Mouse (Mus musculus): ENCODE data around the gene Itgb3.

Gene Itgb3

DNA sequence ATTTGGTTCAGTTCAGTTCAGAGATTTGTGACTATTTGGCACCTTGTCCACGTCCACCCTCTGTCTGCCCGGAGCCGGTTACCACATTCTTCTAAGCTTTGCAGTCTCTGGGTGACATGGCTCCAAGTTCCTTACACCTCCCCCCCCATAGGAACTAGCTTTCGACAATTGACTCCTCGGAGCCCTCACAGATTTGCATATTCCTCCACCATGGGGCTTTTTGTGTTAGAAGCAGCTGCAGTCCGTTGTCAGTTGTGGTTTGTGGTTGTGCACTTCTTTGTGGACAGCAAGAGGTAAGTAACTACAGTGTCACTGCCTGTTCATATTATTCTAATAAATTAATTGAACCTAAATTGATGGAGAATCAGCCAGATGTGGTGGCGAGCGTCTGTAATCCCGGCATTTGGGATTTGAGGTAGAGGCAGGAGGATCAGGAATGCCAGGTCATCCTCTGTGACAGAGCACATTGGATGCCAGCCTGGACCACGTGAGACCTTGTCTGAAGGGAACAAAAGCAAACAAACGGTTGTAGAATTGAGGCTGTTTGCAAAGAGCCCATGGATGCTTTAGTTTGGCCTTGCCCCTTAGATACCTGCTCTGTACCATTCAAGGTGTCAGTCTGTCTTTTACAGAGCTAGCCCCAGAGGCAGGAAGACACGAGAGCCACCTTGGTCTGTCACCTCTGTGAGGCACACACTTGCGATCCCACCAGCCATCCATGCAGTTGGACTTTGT lies 25.0 kb upstream of the Itgb3 start:
- DNase-seq (ENCODE audit: low read depth): no peak

DNA sequence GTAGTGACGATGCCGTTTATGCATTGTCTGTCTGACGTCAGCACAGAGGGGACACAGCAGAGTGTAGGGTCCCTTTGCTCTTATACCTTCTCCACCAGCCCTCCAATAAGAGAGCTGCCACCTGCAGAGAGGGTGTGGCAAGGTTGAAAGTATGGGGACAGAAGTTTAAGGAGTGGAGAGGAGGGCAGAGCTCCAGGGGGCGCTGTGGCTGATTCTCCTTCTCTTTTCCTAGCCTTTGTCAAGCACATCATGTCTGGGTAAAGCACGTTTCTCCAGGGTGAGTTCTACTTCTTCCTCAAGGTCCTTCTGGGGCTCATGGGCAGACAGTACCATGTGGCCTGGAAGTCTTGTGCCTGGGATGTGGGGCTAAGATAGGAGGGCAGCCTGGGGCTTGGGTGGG lies 22.3 kb upstream of the Itgb3 start:
- DNase-seq (ENCODE audit: low read depth): no peak

DNA sequence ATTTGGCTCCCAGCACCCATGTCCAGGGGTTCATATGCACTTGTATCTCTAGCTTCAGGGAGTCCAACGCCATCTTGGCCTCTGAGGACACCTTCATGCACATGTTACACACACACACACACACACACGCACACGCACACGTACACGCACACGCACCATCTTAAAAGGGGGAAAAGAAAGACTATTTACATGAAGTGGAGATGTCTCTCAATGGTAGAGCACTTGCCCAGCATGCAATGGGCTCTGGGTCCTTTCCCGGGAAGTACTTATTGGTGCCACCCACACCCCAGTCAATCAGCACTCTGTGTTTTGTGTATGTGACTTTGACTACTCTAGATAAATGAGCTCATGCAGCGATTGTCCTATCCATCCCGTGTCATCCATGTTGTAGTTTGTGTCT lies 19.9 kb upstream of the Itgb3 start:
- DNase-seq (ENCODE audit: low read depth): no peak

DNA sequence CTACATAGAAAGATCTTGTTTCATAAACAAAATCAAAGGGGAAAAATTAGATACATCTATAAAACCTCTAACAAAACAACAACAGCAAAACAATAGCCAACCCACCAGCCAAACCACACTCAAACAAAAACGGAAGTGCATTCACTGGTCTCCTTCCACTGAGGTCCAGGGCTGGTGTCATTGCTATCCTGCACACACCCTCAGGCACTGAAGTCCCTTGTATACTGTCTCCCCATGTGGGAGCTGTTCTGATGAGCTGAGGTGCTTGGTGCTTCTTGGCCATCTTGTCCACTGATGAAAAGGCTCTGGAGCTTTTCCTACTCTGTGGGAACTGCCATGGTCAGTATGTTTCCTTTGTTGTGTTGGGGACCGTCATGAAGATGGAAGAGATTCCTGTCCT lies 19.3 kb upstream of the Itgb3 start:
- no peak for DNase-seq (ENCODE audit: low read depth)

DNA sequence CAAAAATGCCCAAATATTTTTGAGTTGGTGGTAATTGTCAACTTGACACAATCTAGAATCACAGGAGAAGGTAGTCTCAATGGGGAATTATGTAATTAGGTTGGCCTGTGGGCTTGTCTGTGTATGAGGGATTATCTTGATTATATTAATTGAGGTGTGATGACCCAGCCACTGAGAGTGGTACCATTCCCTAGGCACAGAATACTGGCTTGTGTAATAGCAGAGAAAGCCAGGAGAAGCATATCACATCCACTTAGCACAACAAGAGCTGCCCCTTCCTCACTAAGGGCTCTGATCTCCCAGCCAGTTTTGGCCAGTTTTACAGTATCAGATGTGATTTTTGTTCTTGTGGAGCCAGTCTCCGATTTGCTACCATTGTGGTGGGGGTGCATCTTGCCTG lies 18.2 kb upstream of the Itgb3 start:
- no peak for DNase-seq (ENCODE audit: low read depth)

DNA sequence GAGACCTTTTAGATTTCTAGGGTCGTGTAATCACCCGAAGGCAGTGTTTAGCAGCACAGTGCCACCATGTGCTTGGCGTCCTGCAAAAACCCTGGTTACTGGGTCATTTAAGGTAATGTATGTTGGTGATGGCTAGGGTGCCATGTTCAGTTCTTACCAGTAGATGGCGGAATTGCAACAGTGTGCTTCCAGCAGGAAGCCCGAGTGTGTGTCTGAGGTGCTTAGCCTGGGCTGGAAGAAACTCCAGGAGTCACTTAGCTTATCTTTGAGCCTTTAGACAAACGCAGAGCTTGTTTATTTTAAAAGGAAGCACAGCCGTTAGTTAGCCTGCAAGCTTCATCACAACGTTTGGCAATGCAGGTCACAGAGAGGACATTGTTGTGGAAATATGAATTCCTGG lies 17.7 kb upstream of the Itgb3 start:
- DNase-seq (ENCODE audit: low read depth): peak; percentile 94

DNA sequence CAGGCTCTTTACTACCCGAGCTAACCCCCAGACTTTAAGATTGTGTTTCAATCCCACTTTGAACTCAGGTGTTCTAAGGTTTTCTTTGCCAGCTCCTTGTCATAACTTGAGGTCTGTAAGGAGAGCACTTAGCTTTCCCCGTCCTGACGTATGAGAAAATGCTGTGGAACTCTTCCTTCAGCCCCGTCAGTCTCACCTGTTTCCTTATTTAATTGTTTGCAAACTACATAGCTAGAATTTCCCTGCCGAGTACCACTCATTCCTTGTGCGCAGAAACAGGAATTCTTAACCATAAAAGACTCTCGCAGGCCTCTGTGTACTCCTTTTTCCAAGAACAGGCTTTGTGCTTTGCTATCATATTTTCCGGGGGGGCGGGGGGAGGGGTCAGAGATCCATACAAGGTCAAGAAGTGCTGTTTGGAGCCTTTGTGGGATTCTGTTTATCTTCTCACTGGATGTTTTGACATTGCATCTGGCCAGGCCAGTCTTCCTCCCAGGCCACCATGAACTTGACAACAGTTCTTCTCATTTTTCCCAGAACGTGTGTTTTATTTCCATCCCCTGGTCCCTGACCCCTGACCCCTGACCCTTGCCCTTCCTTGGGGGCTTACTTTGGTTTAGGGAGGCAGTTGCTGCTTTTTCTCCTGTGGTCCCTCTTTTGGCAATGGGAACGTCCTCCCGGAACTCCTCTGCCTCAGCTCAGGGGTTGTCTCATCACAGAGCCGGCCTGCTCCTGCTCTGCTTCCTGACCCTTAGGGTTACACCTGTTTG lies 15.5 kb upstream of the Itgb3 start:
- no peak for DNase-seq (ENCODE audit: low read depth)

DNA sequence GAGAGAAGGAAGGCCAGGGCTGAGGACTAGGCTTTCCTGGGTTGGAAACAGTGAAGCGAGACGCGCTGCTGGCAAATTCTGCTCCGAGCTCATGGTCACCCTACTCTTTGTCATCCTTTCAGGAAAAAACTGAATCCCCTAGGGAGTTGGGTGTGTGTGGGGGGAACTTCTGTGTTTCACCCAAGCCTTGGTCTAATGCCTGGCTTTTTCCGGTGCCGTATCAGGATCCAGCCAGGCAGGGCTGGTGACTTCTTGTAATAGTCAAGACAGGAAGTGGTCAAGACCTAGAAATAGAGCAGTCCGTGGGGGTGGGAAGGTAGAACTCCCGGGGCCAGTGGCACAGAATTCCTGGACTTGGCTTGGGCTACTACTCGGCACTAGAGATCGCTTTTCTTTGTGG lies 11.4 kb upstream of the Itgb3 start:
- DNase-seq (ENCODE audit: low read depth): no peak

DNA sequence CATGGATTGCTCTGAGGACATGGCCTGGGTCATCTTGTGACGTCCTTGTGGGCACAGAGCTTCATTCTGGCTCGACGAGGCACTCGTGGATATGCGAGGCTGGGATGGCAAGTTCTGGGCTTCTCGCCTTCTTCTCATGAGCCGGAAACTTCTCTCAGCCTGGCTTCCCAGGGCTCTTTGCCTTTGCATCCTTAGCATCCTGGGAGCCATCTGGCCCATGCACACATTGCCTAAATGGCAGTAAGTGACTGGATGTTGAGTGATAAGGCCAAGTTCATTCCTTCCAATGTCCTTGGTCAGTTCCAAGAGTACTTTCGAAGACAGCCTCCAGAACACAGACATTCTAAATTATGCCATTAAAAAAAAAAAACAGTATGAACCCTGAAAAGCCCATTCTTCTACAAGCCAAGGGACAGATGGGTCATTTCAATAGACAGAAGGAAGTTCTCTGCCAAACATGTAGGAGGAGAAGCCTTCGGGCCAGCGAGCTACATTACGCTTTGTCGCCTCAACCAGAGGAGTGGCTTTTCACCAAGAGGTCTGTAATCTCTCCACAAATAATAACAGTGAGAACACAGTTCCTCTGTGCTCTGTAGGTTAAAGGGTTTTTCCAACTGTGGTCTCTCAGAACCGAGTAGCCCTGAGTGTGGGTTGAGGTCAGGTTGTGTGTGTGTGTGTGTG lies 8.4 kb upstream of the Itgb3 start:
- no peak for DNase-seq (ENCODE audit: low read depth)

DNA sequence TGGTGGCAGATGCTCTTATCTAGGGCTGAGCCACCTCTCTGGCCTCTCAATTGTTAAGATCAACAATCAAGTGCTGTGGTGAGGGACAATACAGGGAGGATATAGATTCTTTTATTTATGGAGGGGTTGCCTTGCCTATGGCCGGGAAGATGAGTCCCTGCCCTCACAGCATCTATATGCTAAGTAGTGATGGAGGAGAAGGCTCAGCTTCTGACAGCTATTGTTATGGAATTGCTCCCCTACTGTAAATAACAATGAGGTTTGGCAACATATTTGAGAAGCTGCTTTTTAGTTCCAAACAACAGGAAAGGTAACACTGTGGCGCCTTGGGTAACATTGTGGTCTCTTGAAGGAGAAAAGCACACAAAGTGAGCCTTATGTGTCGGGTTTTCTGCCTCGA lies 7.1 kb upstream of the Itgb3 start:
- no peak for DNase-seq (ENCODE audit: low read depth)

DNA sequence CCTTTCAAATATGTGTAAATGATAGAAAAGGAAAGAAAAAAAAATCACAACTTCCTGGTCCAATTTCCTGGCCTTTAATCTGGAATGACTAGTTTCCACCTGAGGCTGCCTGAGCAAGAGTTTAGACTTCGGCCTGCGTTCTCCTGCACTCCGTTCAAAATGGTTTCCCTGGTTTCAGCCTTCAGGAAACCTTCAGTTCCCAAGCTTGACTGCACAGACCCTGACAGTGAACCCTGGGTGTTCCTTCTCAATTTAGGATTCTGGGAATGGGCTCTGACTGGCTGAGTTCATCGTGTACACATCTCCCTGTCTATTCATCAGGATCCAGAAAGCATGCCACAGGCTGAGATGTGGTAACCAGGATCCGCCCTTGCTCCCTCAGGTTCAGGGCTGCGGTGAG lies 3.6 kb upstream of the Itgb3 start:
- DNase-seq (ENCODE audit: low read depth): no peak

DNA sequence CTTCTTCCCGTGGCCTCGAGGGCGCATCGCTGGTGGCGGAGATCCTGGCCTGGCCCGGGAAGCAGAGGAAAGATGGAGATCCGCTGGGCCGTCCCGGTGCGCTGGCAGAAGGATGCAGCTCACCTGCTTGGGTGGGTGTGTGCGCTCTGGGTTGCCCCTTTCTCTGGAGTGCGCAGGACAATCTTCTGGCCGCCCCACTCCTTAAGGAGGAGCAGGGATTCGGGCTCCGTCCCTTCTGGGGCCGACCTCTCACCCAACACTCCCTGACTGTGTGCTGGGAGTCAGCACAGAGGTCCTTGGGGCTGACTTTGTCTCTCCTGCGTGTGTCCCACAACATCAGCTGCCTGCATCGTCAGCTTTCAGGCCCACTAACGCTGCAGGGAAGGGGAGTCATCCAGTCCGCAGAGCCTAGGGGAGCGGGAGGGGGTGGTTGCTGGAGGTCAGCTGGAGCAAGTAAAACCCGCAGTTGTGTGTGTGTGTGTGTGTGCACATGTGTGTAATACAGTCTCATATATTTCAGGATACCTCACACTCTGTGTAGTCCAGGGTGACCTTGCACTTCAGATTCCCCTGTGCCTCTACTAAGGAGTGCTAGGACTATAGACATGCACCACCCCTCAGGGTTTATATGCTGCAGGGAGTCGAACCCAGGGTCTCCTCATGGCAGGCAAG lies 585 bp downstream of the Itgb3 start:
- no peak for DNase-seq (ENCODE audit: low read depth)

DNA sequence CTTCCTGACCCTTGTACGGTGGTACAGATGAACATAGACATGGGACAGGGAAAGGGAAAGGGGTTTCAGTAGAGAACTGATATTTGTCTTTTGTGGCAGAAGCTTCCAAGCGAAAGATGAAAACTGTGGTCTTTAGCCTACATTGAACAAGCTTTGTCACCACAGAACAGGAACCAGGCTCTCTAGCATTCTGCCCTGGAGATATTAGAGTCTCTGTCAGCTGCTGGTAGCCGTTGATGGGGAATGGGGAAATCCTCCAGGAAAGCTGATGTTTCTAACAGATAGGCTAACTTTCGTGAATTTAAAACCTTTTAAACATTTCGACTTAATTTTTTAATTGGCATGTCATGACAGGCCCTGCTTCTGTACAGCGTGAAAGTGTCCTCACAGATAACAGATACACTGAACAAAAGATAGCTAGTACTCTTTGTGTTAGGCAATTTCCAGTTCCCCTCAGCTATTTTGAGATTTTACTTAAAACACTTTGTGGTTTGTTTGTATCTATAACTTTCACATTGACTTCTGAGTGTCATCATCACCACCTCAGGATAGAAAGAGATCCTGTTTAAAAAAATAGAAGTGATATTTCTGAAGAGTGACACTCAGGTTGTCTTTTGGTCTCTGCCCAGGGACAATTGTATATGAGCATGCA lies 1.4 kb downstream of the Itgb3 start:
- no peak for DNase-seq (ENCODE audit: low read depth)

DNA sequence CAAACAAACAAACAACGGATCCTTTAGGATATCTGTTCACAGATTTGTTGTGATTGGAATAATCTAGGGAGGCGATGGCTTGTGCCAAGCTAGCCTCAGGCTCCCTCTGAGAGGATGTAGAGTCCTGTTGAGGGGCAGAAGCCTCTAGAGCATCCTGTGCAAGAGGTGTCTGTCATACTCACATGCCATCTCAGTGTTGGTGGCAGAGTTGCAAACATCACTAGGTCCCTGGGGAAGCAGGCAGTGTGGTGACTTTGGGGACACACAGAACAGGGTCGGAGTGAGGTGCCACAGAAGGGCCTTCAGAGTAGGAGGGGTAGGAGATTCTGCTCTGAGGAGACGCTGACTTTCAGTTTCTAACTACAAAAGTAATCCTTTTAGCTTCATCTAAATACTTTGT lies 1.9 kb downstream of the Itgb3 start:
- no peak for DNase-seq (ENCODE audit: low read depth)

DNA sequence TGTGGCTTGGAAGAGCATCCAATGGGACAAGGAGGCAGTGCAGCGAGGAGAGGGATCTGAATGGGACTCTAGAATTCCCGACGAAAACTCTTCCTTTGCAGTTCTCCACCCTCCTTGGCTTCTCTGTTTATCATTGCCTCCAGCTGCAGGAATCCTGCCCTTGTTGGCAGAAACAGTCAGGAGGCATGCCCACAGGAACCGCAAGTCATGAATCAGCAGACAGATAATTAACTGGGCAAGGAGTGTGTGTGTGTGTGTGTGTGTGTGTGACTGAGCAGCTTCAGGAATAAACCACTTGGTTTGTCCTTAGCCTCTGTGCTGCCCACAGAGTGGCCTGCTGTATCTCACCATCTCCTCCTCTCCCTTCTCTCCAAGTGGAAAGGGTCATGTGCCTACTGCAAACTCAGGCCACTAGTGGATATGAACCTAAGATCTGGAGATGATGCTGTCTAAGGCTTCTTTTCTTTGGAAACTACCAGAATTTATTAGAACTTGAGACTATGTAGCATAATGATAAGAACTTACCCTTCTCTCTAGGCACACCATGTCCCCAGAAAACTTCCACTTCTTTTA lies 3.9 kb downstream of the Itgb3 start:
- peak; percentile 90 for DNase-seq (ENCODE audit: low read depth)

DNA sequence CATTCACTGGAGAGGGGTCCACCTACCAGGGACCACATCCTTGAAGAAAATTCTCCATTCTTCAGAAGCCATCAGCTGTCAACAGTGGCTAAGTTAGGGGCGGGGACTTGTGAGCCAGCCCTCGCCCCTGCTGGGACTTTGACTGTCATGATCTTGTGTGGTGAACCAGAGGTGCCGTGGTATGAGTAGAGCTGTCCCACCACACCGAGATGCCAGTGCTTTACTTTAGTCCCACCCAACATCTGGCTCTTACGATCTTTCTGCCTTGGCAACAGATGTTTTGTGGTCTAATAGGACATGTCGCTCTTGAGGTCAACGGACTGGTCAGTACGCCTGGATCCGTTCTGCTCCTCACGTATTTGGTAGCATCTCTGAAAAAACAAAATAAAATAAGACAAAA lies 5.8 kb downstream of the Itgb3 start:
- no peak for DNase-seq (ENCODE audit: low read depth)

DNA sequence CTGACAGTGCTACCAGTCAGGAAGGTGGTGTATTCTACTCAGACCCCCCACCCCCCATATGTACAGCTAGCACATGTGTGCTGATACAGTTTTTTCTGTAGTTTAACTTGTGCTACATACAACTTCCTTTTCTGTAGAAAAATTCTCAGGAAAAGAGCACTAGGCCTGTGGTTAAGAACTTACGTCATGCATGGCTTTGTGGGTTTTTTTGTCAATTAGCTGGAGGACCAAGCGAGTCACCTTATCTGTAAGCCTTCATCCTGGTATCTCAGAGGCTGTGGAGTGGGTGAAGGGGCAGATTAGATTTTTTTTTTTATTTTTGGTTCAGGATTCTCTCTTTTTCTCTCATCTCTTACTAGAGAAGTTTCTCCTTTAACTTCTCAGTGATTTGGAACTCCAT lies 6.3 kb downstream of the Itgb3 start:
- no peak for DNase-seq (ENCODE audit: low read depth)

DNA sequence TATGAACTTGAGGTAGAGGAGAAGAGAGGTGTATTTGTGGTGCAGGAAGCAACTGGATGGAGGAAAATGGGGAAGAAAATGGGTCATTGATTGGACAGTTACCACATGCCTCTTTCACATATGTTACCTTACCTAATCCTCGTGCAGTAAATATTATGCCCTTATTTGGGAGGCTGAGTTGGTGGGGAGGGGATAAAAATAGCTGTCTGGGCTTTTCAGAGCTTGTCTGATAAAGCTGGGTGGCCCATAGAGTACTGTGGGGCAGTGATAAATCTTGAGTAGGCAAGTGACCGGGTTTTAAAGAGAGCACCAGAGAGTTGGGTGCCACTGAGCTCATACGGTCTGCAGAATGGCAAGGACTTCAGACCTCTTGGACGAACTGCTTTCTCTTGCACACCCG lies 8.4 kb downstream of the Itgb3 start:
- no peak for DNase-seq (ENCODE audit: low read depth)

DNA sequence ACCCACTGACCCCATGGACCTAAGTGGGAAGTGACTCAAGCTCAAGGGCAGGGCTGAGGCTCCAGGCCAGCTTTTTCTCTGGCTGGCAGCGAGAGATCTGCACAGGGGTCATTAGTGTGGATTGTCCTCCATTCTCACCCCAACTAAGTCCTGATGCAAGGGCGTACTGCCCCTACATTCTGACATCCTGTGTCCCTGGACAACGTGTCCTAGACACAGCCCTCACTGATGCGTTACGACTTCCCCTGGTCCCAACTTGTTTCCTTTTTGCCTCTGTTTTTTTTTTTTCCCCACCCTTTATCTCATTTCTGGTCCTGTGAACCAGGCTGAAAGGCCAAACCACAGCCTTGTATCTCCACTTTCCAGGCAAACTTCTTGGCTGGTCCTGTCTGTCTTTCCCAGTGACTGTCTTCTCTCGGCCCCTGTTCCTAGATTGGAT lies 10.9 kb downstream of the Itgb3 start:
- DNase-seq (ENCODE audit: low read depth): no peak

DNA sequence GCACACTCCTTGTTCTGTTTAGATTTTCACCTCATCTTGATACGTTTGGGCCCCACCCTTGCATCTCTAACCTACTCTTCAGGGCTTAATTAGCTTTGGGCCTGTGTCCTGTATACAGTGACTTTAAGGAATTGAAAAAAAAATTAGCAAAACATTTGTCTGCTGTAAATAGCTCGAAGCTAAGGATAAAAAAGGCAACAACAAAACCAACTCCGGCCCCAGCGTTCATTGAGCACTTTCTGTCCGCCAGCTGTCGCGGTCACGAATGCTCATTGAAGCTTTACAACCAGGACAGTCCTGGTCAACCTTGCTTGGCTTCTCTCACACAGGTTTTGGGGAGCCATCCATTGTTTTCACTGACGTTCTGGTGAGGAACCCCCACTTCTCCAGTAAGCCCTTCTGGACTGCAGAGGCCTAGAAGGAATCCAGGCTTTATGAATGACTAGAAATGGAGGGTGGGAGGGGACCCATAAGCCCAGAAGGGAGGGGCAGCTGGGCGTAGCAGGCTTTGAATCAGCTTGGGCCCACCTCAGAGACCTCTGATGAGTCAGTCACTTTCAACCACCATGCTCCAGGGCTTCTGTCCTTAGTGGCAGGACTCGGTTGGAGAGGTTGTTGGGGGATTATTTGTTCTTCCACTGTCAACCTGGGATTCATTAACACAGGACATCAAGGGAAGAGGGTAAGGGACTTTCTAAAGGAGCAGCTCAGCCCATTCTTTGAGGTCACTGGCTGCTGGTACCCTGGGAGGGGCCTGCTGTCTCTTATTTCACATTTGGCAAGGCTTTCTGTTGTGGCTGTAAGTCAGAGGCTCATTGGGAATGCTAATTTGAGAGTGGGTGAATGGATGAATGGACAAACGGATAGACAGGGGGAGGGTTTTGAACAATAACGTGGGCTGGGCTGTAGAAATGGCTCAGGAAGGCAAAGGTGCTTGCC lies 11.6 kb downstream of the Itgb3 start:
- DNase-seq (ENCODE audit: low read depth): peak; percentile 39
